Mouse (Mus musculus) liver, embryonic 14.5 days (tissue): ENCODE data around the gene Cacna1g.

Experiments
- CTCF ChIP-seq: IDR thresholded peaks from 2 replicates; pipeline ENCODE4 v1.5.1; 2016; ENCODE audit warnings: antibody characterized with exemption, low read depth, control low read depth
- EP300 ChIP-seq: IDR thresholded peaks from 2 replicates; pipeline ENCODE4 v1.6.1; 2016; ENCODE audit warnings: antibody characterized with exemption, low read depth

- no peak for TF ChIP-seq CTCF
- no peak for TF ChIP-seq EP300
Measured at GRCm38 (mm10) chr11:94361166-94361870, 112.7 kb downstream of the Cacna1g start.
